Mouse (Mus musculus) adrenal gland, adult 2 months (tissue): Measurements from ENCODE around the gene Smyd2. TPM values are rescaled to one million over a fixed set of nuclear protein-coding genes. Genes with fewer than 3 reads are reported as not detected.

Experiments
- DNase-seq: peaks from one replicate; pipeline ENCODE4 v3.0.0; 2021
- polyA plus RNA-seq: library from polyadenylated mRNA; depleted of rRNA; stranded (reverse); fragments of >200 nt; gene quantifications from 2 replicates; pipeline ENCODE4 v1.2.3, GENCODE M21; 2012
- total RNA-seq, 2 experiments: library from RNA; stranded (reverse); gene quantifications; 2 replicates each; pipeline ENCODE4 v1.2.3; 2021

Gene Smyd2
- total and polyA plus RNA-seq, 3 experiments, result 72.5 to 85.2 (median 76.9) TPM

GRCm38 (mm10) chr1:189919756-189920155 lies 2.4 kb downstream of the Smyd2 start:
- no peak for DNase-seq

DNA sequence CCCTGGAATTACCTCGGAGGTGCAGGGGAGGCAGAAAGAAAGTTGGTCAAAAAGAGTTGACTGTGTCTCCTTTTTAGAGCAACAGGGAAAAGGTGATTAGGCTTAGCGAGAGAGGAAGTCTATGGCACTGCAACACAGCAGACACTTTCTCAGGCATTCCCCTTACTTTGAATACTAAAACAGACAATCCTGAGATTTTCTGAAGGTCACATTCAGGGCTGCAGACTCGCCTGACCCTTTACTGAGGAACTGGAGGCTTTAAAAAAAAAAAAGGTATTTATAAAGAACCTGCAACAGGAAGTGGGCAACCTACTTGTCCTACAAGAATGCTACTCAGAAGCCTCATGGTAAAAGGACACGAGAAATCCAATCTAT lies 5.0 kb downstream of the Smyd2 start:
- no peak for DNase-seq

GRCm38 (mm10) chr1:189916422-189917125 lies 5.6 kb downstream of the Smyd2 start:
- DNase-seq, result peak; percentile 61

DNA sequence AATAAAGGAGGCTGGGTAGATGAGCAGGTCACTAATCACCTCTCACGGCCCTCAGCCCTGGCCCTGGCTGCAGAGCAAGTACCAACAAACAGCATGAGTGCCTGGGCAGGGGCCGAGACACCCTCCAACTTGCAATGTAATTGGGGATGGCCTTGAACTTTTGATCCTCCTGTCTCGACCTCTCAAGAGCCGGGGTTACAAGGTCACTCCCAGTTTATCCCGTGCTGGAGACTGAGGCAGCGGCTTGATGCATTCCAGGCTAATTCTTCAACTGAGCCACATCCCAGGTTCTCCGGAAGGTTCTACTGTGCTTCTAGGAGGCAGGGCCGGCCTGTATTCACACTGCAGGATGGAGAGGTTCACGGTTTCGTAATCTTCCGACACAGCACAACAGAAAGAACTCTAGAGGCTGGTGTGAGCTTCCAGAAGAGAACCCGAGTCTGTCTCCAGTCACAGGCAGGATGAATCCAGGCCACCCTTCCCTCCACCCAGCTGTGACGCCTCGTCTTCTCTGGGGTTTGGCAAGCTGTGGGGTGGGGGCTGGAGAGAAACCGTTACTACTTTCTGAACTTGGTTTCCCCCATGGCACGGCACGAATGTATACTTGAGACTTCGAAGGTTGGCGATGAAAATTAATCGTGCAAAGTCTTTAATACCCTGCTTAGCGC lies 8.9 kb downstream of the Smyd2 start:
- no peak for DNase-seq

- DNase-seq, result peak; percentile 87
Measured at GRCm38 (mm10) chr1:189910685-189911345, 11.3 kb downstream of the Smyd2 start.

- no peak for DNase-seq
Measured at GRCm38 (mm10) chr1:189903169-189903568, 19.0 kb downstream of the Smyd2 start.

- DNase-seq, result no peak
Measured at GRCm38 (mm10) chr1:189902413-189902812, 19.8 kb downstream of the Smyd2 start.

DNA sequence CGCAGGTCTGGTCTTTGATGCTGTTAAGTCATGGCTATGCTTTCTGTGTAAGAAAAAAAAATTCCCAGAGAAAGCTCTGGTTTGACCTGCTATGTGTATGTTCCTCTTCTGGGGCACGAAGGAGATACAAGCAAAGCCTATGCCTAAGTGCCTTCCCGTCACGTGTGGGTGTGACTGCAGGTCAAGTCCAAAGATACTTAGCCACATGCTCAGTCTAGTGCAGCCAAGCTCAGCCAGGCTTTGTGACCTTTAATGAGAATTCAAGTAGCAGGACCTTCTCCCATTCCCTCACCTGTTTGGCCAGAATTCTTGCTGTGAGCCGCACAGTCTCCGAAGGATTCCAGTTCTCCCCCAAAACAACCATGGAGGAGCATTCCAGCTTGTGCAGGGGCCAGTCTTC lies 22.6 kb downstream of the Smyd2 start:
- no peak for DNase-seq

- no peak for DNase-seq
Measured at GRCm38 (mm10) chr1:189898708-189899107, 23.5 kb downstream of the Smyd2 start.

DNA sequence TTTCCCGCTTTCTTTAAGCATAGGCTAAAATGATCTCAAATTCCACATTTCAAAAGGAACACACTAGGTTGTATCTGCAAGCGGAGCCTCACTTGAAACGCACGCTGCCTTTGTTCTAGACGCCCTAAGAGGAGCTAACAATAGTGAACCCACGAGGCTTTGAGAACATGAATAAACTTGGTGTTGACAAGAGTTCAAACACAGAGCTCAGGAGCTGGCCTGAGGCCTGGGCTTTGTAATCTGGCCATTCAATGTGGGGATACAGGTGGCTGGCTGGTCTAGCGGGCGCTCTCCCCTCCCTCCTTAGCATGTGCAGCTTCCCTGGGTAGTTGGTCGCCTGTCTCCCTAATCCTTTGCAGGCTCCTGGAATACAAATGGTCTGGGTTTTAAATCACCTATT lies 24.3 kb downstream of the Smyd2 start:
- DNase-seq, result no peak

- no peak for DNase-seq
Measured at GRCm38 (mm10) chr1:189894191-189894590, 28.0 kb downstream of the Smyd2 start.

DNA sequence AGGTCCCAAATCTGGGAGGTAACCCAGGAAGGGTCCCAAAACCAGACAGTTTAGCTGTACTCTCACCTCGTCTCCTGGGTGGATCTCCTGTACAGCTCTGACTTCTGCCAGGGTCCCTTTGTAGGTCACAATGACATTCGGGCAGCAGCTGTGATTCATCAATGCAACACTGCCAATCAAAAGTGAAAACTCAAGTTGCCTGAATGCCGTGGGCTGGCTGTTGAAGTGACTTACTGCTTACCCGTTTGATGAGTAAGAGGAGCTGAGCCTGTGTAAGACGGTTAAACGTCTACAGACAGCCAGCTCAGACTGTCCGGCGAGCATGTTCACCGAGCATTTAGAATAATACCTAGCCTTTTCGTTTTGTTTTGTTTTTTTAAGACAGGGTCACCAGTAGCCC lies 33.4 kb downstream of the Smyd2 start:
- DNase-seq, result peak; percentile 59

DNA sequence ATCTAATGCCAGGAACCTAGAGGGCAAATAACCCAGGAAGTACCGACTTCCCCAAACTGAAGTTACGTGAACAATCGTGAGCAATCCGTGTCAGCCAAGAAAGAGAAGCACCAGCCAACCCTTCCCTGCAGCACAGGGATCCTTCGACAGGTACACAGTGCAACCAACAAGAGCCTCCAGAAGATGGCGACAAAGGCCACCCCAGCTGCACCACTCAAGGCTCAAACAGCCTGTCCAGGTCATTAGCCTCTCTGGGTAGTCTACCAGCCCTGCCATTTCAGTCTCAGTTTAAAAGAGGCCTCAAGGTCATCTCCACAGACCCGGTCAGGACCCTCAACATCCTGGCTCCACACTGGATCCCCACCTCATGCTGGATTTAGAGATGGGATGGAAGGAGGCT lies 34.6 kb downstream of the Smyd2 start:
- DNase-seq, result peak; percentile 73

- no peak for DNase-seq
Measured at GRCm38 (mm10) chr1:189885975-189886374, 36.2 kb downstream of the Smyd2 start.

DNA sequence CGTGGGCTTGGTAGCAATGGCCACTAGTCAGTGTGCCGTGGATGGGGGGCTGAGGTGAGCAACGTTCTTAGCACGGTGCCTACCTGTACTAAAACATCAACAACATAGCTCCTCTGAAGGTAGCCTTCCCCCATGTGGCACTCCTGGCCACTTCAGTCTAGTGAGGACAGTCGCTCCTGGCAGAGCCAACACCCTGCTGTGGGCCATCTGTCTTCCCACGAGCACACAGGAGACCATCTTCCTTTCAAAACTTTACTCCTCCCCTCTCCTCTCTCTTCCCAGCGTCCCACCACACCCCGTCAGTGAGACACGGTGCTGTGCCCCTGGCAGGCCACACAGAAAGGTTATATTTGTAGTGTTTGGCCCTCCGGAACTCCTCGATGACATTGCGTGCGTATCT lies 37.2 kb downstream of the Smyd2 start:
- DNase-seq, result no peak

DNA sequence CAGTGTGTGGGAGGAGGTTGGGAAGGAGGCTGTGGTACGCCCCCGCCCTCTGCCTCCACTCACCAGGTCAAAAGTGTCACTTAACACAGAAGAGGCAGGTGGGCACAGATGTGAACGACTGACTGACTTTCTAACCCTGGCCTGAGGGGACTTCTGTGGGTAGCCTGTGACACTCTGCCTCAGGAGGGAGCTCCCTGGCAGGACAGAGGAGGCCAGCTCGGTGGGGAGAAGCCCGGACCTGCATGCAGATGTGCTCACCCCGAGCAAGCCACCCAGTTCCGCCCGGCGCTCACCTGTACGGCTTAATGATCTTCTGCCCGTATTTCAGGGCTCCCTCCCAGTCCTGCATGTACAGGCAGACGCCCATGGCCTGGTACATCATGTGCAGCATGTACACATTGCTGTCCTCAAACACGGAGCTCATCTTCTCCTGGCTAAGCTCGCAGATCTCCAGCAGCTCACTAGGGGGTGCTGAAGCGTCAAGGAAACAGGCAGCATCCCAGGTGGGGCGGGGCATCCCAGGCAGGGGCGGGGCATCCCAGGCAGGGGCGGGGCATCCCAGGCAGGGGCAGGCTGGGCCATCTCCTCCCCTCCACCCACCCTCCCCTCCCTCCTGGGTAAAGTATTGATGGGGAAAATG lies 38.5 kb downstream of the Smyd2 start:
- DNase-seq, result peak; percentile 61

- no peak for DNase-seq
Measured at GRCm38 (mm10) chr1:189882886-189883285, 39.3 kb downstream of the Smyd2 start.

GRCm38 (mm10) chr1:189880745-189881144 lies 41.4 kb downstream of the Smyd2 start:
- no peak for DNase-seq

GRCm38 (mm10) chr1:189879965-189880364 lies 42.2 kb downstream of the Smyd2 start:
- DNase-seq, result peak; percentile 57

GRCm38 (mm10) chr1:189879212-189879611 lies 43.0 kb downstream of the Smyd2 start:
- DNase-seq, result no peak

- DNase-seq, result no peak
Measured at GRCm38 (mm10) chr1:189876162-189876561, 46.0 kb downstream of the Smyd2 start.

DNA sequence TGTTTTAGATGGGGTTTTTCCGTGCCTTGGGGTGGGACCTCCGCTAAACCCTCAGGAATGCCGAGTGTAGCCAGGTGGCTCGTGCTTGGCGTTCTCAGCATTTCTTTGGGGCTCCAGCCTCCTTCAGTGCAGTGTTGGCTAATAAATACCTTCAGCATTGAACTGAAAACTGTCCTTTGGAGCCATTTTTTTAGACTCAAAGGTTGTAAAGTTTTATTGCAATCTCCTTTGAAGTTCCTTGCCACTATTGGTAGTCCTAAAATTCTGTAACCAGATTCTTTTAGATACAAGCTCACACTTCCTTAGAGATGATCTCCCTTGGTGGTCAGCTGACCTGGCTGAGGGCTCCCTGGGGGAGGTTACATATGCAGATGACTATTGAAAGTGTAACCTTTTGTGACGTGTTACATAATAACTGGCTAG lies 46.7 kb downstream of the Smyd2 start:
- no peak for DNase-seq

GRCm38 (mm10) chr1:189873591-189873990 lies 48.6 kb downstream of the Smyd2 start:
- DNase-seq, result no peak
